Mouse (Mus musculus) frontal cortex, postnatal 14 days (tissue): ENCODE results near the gene Tspan11.

Experiments
- DNase-seq, 2 experiments: peaks; one replicate each; pipeline ENCODE4 v3.0.0; 2022; ENCODE audit warnings: low spot score in 2 of 2

The Tspan11 gene

DNA sequence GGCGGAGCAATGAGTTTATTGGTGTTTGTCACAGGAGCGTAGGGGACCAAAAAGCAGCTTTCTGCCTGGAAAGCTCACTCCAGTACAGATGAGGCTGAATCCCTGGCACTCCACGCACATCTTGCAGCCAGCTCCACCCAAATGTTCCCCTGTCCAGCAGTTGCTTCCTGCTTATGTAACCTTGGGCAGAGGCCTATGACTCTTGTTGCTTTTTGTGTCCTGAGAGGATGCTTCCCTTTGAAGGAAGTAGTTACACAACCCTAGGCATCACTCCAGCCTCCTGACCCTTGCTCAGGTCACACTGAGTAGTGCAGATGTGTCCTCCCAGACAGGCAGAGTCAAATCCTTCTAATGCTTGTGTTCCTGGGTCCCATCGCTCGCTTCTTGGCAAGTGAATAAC, 46.5 kb downstream of the Tspan11 start:
- DNase-seq = no peak

DNA sequence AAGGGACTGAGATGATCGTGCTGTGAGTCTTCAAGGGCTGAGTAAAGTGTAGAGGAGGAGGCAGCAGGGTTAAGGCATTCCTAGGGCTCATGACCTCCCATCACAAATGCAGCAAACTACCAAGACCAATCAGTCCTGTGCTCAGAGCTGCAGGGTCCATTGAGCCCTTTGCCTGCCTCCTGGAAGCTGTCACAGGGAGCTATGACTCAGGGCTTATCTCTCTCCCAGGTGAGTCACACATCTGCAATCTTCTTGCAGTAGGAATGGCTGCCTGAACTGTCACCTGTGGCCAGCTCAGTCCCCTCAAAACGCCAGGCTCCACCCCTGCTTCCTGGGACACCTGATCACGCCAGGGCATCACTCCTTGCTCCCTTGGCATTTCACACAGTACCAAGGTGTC, 47.7 kb downstream of the Tspan11 start:
- no peak for DNase-seq

DNA sequence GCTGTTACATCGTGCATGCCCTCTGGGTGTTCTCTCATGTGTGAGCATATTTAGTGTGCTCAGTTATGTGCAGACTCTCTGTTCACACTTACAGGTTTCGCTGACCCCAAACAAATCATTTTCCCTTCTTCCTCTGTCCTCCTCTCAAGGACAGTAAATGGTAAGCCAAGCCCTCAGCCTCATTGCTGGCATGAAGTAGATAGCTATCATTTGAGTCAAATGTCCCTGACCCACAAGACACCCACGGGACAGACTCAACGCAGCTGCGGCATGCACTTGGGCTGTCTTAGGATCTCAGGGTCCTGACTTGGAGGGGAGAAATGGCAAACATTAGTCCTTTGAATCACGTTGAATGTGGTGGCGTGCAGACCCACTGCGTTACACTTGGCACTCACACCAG, 55.0 kb downstream of the Tspan11 start:
- DNase-seq = no peak

DNA sequence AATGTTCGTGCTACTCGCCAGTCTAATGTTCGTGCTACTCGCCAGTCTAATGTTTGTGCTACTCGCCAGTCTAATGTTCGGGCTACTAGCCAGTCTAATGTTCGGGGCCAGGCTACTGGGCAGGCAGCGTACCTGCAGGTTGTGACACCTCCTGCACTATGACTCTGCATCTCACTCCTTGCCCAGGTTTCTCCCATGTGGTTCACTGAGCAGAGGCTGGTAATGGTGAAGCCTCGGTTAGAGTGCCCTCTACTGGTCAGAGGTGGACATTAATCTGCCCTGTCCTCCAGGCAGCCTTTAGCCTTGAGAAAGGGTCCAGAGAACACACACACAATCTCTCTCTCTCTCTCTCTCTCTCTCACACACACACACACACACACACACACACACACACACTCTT, 58.3 kb downstream of the Tspan11 start:
- peak; percentile 50 to 79 for DNase-seq

GRCm38 (mm10) chr6:127948656-127949055, 61.3 kb downstream of the Tspan11 start:
- no peak for DNase-seq

- no peak for DNase-seq
These were observed 62.5 kb downstream of the Tspan11 start for GRCm38 (mm10) chr6:127949885-127950284.

DNA sequence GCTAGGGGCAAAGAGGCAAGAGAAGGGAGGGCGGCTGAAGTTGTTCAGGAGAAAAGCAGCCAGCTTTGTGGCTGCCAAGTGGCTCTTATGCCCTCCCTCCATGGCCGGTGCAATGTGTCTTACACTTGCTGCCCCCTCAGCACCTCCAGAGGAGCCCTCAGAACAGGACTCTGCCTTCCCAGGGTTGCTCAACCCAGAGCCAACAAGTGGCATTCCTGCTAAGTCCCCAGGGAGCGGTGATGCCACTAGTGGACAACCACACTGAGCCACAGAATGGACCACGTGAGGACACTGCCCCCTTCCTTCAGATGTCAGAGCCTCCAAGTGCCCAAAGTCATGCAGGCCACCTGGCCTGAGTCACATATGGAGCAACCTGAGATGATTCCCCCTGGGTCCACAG, 65.7 kb downstream of the Tspan11 start:
- DNase-seq = no peak

- DNase-seq = no peak
These were observed 68.8 kb downstream of the Tspan11 start for GRCm38 (mm10) chr6:127956172-127956571.

GRCm38 (mm10) chr6:127960203-127960602, 72.8 kb downstream of the Tspan11 start:
- no peak for DNase-seq

GRCm38 (mm10) chr6:127965497-127965896, 78.1 kb downstream of the Tspan11 start:
- peak; percentile 55 to 57 for DNase-seq

DNA sequence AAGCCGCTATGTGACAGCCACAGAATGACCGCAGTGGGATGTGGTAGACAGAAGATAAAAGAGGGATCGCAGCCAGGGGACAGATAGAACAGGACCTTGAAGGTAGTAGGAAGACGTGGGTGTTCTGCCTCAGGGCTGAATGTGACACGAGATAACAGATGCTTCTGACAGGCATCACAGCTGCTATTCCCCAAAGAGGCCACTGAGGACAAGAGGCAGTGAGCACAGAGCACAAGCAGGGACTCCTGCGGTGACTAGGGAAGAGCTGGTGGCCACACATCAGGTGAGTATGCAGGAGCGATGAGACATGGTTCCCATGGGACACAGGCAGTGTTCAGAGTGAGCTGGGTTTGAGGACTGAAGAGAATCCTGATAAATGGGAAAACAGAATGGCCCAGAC, 82.3 kb downstream of the Tspan11 start:
- DNase-seq = no peak

- peak; percentile 60 to 84 for DNase-seq
These were observed 82.7 kb downstream of the Tspan11 start for GRCm38 (mm10) chr6:127970120-127970519.

- DNase-seq = no peak
These were observed 83.5 kb downstream of the Tspan11 start for GRCm38 (mm10) chr6:127970848-127971247.

DNA sequence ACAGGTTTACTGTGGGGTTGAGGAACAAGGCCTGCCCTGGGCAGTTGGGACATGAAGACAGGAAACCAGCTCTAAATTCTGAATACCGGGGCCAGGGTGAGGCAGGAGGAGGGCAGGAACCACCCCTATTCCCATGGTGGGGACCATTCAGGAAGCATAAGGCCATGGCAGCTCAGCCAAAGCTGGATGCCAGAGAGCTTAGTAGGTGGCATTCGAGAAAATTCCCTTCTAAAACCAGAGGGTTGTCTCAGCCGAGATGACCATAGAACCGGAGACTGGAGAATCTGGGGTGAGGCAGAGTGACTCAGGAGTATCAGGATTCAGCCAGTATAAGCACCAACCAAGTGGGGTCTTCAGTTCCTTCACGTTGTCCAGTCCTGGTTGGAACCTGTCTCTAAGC, 84.5 kb downstream of the Tspan11 start:
- no peak for DNase-seq

DNA sequence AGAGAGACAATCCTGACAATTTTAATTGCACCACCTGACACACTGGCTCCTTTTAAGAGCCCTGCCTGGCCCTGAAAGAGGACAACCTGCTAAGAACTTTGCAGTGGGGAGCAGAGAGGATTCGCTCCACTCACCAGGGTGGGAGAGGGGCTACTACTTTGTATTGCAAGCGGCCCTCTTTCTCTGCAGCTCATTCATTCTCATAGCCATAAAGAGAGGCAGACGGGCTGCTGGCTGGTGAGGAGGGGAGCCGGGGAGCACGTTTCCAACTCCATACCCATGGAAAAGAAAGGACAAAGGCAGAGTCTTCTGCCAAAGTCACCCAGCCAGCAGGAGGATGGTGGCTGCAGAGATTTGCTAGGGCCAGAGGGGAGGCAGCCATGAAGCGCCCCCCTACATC, 86.2 kb downstream of the Tspan11 start:
- DNase-seq = no peak

DNA sequence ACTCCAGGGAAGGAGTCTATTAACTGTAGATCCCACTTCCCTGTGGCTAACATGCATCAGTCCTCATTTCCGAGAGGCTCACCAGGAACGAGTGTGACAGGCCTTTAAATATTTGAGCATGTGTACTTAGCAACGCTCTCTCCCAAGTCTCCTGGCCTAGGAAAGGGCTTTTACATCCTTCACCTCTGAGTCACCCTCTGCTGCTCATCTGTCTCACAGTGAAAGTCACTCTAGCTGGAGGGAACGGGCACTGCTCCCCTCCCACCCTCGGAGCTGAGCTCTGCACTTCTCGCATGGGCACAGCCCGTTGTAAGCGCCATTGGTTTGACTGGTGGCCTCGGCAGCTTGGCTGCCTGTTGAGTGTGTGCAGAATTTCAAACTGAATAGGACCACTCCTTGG, 86.6 kb downstream of the Tspan11 start:
- no peak for DNase-seq

DNA sequence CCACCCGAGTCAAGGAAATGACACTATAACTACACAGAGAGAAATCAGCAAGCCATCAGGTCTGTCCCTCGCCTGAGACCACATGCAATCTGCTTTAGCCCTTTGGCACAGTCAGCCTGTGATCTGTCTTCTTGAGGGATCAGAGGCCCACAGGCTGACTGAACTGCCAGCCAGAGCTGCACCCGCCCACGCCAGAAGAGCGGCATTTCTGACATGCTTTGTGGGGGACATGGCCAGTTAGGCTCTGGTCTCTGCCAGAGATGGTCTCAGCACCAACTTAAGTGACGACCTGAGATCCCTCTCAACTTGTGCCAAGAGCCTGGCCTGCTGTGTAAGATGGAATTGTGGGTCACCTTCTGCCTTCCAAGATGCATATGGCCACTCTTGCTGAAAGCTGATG, 89.3 kb downstream of the Tspan11 start:
- DNase-seq = no peak

DNA sequence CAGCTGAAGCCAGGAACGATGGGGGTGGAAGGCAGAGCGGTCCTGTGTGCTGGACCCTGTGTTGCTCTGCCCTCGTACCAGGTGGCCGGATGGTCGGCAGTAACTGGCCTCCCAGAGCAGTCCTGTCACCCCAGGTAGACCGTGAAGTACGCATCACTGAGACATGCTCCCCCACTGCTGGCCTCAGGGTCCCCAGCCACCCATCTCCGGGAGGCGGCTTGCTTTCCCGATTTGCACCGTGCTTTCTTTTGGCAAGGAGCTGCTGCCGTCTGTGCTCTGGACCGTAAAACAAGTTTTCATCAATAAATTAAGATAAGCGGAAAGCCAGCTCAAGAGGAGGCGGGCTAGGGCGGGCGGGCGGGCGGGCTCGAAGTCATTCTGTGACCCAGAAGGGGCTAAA, 91.6 kb downstream of the Tspan11 start:
- DNase-seq = no peak

DNA sequence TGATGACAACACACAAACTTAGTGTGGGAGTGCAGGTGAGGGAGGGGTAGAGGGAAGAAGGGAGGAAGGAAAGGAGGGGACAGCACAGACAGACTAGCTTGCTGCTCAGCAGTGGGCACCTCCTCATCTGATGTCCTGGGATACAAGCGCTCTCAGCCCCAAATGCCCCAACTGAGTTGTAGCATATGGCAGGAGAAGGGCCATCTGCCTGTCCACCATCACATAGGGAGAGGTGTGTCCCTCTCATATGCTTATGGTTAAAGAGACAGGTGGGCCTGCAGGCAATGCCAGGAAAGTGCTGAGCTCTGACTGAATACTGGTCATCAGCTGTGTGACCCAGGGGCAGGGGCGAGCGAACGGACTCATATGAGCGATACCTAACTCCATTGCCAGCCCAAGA, 92.4 kb downstream of the Tspan11 start:
- DNase-seq = no peak

DNA sequence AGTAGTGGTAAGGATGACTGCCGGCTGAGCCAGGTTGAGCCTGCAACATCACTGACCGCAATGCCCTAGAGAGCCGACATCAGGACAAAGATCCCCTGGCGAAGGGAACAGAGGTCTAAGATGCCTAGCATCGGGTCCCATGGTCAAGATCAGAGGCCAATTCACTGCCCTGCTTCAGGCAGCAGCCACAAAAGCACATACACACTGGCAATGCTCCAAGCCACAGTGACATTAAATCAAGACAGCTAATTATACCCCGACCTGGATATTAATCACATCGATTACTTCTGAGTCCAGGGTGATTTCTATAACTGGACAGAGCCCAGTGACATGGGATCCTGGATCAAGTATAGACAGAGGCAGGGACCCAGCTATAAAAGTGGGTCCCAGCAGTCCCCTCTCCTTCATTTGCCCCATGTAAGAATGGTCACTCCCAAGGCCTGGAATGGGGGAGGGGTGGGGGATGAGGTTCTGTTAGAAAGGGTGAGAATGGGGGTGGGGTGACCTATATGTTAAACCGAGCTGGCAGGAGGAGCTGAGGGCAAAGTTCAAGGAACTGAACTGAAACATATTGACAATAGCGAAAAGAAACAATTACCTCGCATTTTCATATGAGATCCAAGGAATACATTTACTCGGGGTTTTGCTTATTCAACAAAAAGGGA, 93.1 kb downstream of the Tspan11 start:
- no peak for DNase-seq

GRCm38 (mm10) chr6:127981176-127981575, 93.8 kb downstream of the Tspan11 start:
- no peak for DNase-seq

DNA sequence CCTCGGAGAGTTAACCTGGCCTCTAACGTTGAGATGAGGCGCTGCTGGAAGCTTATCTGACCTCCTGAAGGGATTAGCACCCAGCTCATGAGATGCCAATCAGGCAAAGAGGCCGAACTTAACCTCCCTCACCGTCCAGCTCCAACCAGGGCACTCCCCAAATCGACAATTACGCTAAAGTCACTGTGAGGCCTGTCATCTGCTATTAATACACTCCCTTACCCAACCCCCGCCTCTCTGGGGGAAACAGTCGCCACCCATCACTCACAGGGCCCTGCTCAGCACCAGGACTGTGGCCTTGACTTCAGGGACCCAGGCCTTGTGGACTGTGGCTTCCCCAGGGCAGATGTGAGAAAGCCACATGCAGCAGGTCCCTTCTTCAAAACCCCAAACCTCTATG, 99.0 kb downstream of the Tspan11 start:
- DNase-seq = no peak

GRCm38 (mm10) chr6:127987374-127987773, 100.0 kb downstream of the Tspan11 start:
- DNase-seq = no peak

DNA sequence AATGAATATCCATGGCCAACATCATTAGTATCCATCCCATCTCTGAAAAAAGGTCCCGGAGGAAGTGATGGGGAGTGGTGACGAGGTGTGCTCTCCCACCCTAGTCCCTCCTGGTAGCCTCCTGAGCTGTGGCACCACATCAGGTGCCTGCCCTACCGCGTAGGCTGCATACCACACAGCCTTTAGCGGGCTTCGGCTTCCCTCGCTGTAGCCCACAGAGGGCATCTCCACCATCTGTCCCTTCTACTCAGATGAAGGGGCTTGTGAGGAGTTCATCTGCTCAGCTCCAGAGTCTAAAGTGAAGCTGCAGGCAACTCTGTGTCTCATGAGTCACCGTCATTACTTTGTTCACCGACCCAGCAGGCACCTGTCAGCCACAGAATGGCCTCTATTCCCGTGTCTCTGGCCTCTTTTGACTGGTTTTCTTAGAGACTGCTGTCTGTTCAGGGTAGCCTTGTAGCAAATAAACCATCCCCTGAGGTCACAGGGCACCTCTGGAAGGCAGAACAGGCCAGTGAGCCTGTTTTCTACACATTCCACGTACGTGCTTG, 101.6 kb downstream of the Tspan11 start:
- no peak for DNase-seq
